Mouse (Mus musculus) olfactory bulb, adult 2 months (tissue): ENCODE measurements around the gene 2610507B11Rik.

ENCODE experiments used
- CTCF ChIP-seq: fragments of 200-500 bp; IDR thresholded peaks from 2 replicates; pipeline ENCODE4 v1.5.1; 2012; ENCODE audit warnings: low read depth, mild to moderate bottlenecking, low read length, moderate library complexity; ENCODE audit not compliant: insufficient read depth
- POLR2A ChIP-seq: fragments of 200-500 bp; IDR thresholded peaks from 2 replicates; pipeline ENCODE4 v1.6.1; 2012; ENCODE audit warnings: mild to moderate bottlenecking, low read depth, low read length, moderate library complexity; ENCODE audit not compliant: insufficient read depth

GRCm38 (mm10) chr11:78247012-78247348, 14.6 kb upstream of the 2610507B11Rik start:
- no peak for TF ChIP-seq CTCF
- no peak for TF ChIP-seq POLR2A
